Mouse (Mus musculus): ENCODE results near the gene Dner. TPM values are rescaled to one million over a fixed set of nuclear protein-coding genes. Genes with fewer than 3 reads are reported as not detected.

Dner gene
- polyA plus RNA-seq, 1 experiment from 2014 or later: 3.4 TPM

- no peaks in the 10 kb centered on the region for H3K4me1 ChIP-seq (ENCODE audit: control insufficient read depth, insufficient read depth, low read length)
- no peak overlapping the region for H3K4me2 ChIP-seq (ENCODE audit: low read depth, low read length)
- H3K9ac ChIP-seq (ENCODE audit: low read depth, low read length): no peak overlapping the region
- no peak overlapping the region for H3K27ac ChIP-seq (ENCODE audit: low read length)
- no peaks in the 10 kb centered on the region for H3K27me3 ChIP-seq (replicated peaks; ENCODE audit: control insufficient read depth, insufficient read depth, low read length)
- ATAC-seq: no peak
- H3K4me3 ChIP-seq (ENCODE audit: low read length): no peak overlapping the region
- H3K9me3 ChIP-seq (ENCODE audit: control insufficient read depth, low read length): no peaks in the 10 kb centered on the region
- 58% methylated on average over 4 of the region's 4 CpGs for WGBS
- H3K36me3 ChIP-seq (ENCODE audit: control insufficient read depth, insufficient read depth, low read length): no peaks in the 10 kb centered on the region
Observed at GRCm38 (mm10) chr1:84522963-84523280, 173.1 kb downstream of the Dner start.

GRCm38 (mm10) chr1:84522256-84522962 lies 173.6 kb downstream of the Dner start:
- H3K36me3 ChIP-seq (ENCODE audit: control insufficient read depth, insufficient read depth, low read length): no peaks in the 10 kb centered on the region
- WGBS: 61% methylated on average over 4 of the region's 4 CpGs
- H3K4me3 ChIP-seq (ENCODE audit: low read length): no peak overlapping the region
- H3K4me1 ChIP-seq (ENCODE audit: control insufficient read depth, insufficient read depth, low read length): no peaks in the 10 kb centered on the region
- no peak overlapping the region for H3K4me2 ChIP-seq (ENCODE audit: low read depth, low read length)
- no peak overlapping the region for H3K27ac ChIP-seq (ENCODE audit: low read length)
- H3K9ac ChIP-seq (ENCODE audit: low read depth, low read length): no peak overlapping the region
- H3K9me3 ChIP-seq (ENCODE audit: control insufficient read depth, low read length): no peaks in the 10 kb centered on the region
- no peaks in the 10 kb centered on the region for H3K27me3 ChIP-seq (replicated peaks; ENCODE audit: control insufficient read depth, insufficient read depth, low read length)
- ATAC-seq: no peak

GRCm38 (mm10) chr1:84518347-84518746 lies 177.7 kb downstream of the Dner start:
- WGBS: 68% methylated on average over 4 of the region's 4 CpGs
- no peaks in the 10 kb centered on the region for H3K4me1 ChIP-seq (ENCODE audit: control insufficient read depth, insufficient read depth, low read length)

GRCm38 (mm10) chr1:84513201-84513600 lies 182.8 kb downstream of the Dner start:
- Histone ChIP-seq H3K27me3 (replicated peaks; ENCODE audit: control insufficient read depth, insufficient read depth, low read length) (no peaks in the 10 kb centered on the region), H3K36me3 (ENCODE audit: control insufficient read depth, insufficient read depth, low read length) (no peaks in the 10 kb centered on the region), H3K4me2 (ENCODE audit: low read depth, low read length) (no peak overlapping the region), H3K9ac (ENCODE audit: low read depth, low read length) (no peak overlapping the region), H3K27ac (ENCODE audit: low read length) (no peak overlapping the region), H3K4me3 (ENCODE audit: low read length) (no peak overlapping the region), H3K9me3 (ENCODE audit: control insufficient read depth, low read length) (no peaks in the 10 kb centered on the region), H3K4me1 (ENCODE audit: control insufficient read depth, insufficient read depth, low read length) (no peaks in the 10 kb centered on the region)
- WGBS: 65% methylated on average over 3 of the region's 3 CpGs
- no peak for ATAC-seq

More at GRCm38 (mm10) chr1:84518347-84518746, 177.7 kb downstream of the Dner start:
- Histone ChIP-seq H3K4me2 (ENCODE audit: low read depth, low read length) (no peak overlapping the region), H3K9me3 (ENCODE audit: control insufficient read depth, low read length) (no peaks in the 10 kb centered on the region), H3K27ac (ENCODE audit: low read length) (no peak overlapping the region), H3K4me3 (ENCODE audit: low read length) (no peak overlapping the region), H3K9ac (ENCODE audit: low read depth, low read length) (no peak overlapping the region), H3K36me3 (ENCODE audit: control insufficient read depth, insufficient read depth, low read length) (no peaks in the 10 kb centered on the region), H3K27me3 (replicated peaks; ENCODE audit: control insufficient read depth, insufficient read depth, low read length) (no peaks in the 10 kb centered on the region)
- ATAC-seq: no peak

- Histone ChIP-seq H3K36me3 (ENCODE audit: control insufficient read depth, insufficient read depth, low read length) (no peaks in the 10 kb centered on the region), H3K9me3 (ENCODE audit: control insufficient read depth, low read length) (no peaks in the 10 kb centered on the region), H3K4me3 (ENCODE audit: low read length) (no peak overlapping the region), H3K4me1 (ENCODE audit: control insufficient read depth, insufficient read depth, low read length) (peaks cover 5% of the 10 kb centered on the region; the same call in 1 of the 2 replicates), H3K27me3 (replicated peaks; ENCODE audit: control insufficient read depth, insufficient read depth, low read length) (no peaks in the 10 kb centered on the region), H3K4me2 (ENCODE audit: low read depth, low read length) (no peak overlapping the region), H3K9ac (ENCODE audit: low read depth, low read length) (no peak overlapping the region), H3K27ac (ENCODE audit: low read length) (no peak overlapping the region)
- peak; percentile 63 for ATAC-seq
- WGBS: 48% methylated on average over 1 of the region's 1 CpGs
Observed at GRCm38 (mm10) chr1:84508510-84508909, 187.5 kb downstream of the Dner start.

- no peaks in the 10 kb centered on the region for H3K27me3 ChIP-seq (replicated peaks; ENCODE audit: control insufficient read depth, insufficient read depth, low read length)
- H3K4me1 ChIP-seq (ENCODE audit: control insufficient read depth, insufficient read depth, low read length): peaks cover 5% of the 10 kb centered on the region; the same call in 1 of the 2 replicates
- no peak overlapping the region for H3K4me2 ChIP-seq (ENCODE audit: low read depth, low read length)
- no peaks in the 10 kb centered on the region for H3K36me3 ChIP-seq (ENCODE audit: control insufficient read depth, insufficient read depth, low read length)
- no peak overlapping the region for H3K4me3 ChIP-seq (ENCODE audit: low read length)
- no peaks in the 10 kb centered on the region for H3K9me3 ChIP-seq (ENCODE audit: control insufficient read depth, low read length)
- H3K9ac ChIP-seq (ENCODE audit: low read depth, low read length): no peak overlapping the region
- H3K27ac ChIP-seq (ENCODE audit: low read length): peak overlapping the region; percentile 24; the same call in 1 of the 2 replicates
- ATAC-seq: no peak
Observed at GRCm38 (mm10) chr1:84507568-84507967, 188.5 kb downstream of the Dner start.

GRCm38 (mm10) chr1:84506984-84507546 lies 189.0 kb downstream of the Dner start:
- Histone ChIP-seq H3K4me3 (ENCODE audit: low read length) (no peak overlapping the region), H3K27ac (ENCODE audit: low read length) (peak overlapping the region; percentile 50), H3K9ac (ENCODE audit: low read depth, low read length) (no peak overlapping the region), H3K9me3 (ENCODE audit: control insufficient read depth, low read length) (no peaks in the 10 kb centered on the region), H3K36me3 (ENCODE audit: control insufficient read depth, insufficient read depth, low read length) (no peaks in the 10 kb centered on the region), H3K4me1 (ENCODE audit: control insufficient read depth, insufficient read depth, low read length) (peaks cover 5% of the 10 kb centered on the region; the same call in 1 of the 2 replicates), H3K4me2 (ENCODE audit: low read depth, low read length) (no peak overlapping the region), H3K27me3 (replicated peaks; ENCODE audit: control insufficient read depth, insufficient read depth, low read length) (no peaks in the 10 kb centered on the region)
- peak; percentile 55; the same call in 1 of the 2 replicates for ATAC-seq
- WGBS: 29% methylated on average over 6 of the region's 6 CpGs

- Histone ChIP-seq H3K4me2 (ENCODE audit: low read depth, low read length) (no peak overlapping the region), H3K36me3 (ENCODE audit: control insufficient read depth, insufficient read depth, low read length) (no peaks in the 10 kb centered on the region), H3K9ac (ENCODE audit: low read depth, low read length) (no peak overlapping the region), H3K4me3 (ENCODE audit: low read length) (no peak overlapping the region), H3K27ac (ENCODE audit: low read length) (no peak overlapping the region), H3K9me3 (ENCODE audit: control insufficient read depth, low read length) (no peaks in the 10 kb centered on the region), H3K4me1 (ENCODE audit: control insufficient read depth, insufficient read depth, low read length) (no peaks in the 10 kb centered on the region), H3K27me3 (replicated peaks; ENCODE audit: control insufficient read depth, insufficient read depth, low read length) (no peaks in the 10 kb centered on the region)
- ATAC-seq: no peak
- WGBS: 89% methylated on average over 3 of the region's 3 CpGs
Observed at GRCm38 (mm10) chr1:84500673-84501072, 195.3 kb downstream of the Dner start.

GRCm38 (mm10) chr1:84491732-84492131 lies 204.3 kb downstream of the Dner start:
- Histone ChIP-seq H3K4me2 (ENCODE audit: low read depth, low read length) (no peak overlapping the region), H3K4me1 (ENCODE audit: control insufficient read depth, insufficient read depth, low read length) (no peaks in the 10 kb centered on the region), H3K9me3 (ENCODE audit: control insufficient read depth, low read length) (no peaks in the 10 kb centered on the region), H3K9ac (ENCODE audit: low read depth, low read length) (no peak overlapping the region), H3K4me3 (ENCODE audit: low read length) (no peak overlapping the region), H3K27ac (ENCODE audit: low read length) (no peak overlapping the region), H3K27me3 (replicated peaks; ENCODE audit: control insufficient read depth, insufficient read depth, low read length) (no peaks in the 10 kb centered on the region), H3K36me3 (ENCODE audit: control insufficient read depth, insufficient read depth, low read length) (no peaks in the 10 kb centered on the region)
- no peak for ATAC-seq
- WGBS: 81% methylated on average over 6 of the region's 6 CpGs

Measured in intestine, embryonic 16.5 days (tissue).